Mouse (Mus musculus): ENCODE data around the gene Ldlr. TPM values are rescaled to one million over a fixed set of nuclear protein-coding genes. Genes with fewer than 3 reads are reported as not detected.

The Ldlr gene
- total and polyA plus RNA-seq, 3 experiments = 69.1 to 90.6 TPM; not detected in 1

DNA sequence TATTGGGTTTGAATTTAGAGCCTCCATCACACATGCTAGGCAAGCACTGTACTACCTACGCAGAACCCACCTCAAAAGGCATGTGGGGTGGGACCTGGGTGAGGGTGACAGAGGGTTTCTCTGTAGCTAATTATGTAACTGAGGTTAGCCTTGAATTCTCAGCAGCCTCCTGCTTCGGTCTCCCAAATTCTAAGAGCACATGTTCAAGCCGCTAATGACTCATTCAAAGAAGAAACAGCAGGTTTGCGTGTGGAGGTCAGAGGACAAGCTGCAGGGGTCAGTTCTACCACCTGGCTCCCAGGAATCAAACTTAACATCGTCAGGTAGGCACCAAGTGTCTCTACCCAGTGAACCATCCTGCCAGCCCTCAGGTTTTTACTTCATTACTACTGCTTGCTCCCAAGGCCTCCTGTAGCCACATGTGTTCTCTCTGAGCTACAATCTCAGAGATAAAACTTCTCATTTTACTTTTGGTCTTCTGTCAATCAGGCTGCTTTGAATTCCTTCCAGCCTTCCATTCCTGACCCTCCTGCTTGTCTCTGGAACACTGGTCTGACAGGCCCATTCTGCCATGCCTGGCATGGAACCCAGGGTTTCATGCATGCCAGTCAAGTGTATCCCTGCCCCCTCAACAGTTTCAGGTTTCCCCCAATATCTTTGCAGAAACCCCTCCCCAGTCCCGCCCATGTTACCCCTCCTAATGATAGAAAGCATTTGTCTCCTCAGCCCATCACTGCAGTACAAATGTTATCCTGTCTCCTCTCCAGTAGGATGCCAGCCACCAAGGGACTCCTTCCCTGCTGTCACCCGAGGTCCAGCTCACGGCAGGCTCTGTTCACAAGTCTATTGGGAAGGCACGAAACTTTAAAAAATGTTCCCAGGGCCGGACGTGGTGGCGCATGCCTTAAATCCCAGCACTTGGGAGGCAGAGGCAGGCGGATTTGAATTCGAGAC lies 35.6 kb downstream of the Ldlr start (continued):
- no peak for TF ChIP-seq TBP (IDR thresholded peaks at IDR 0.05; ENCODE audit: low read depth, low read length)
- TF ChIP-seq TCF12 (IDR thresholded peaks at IDR 0.05; ENCODE audit: low read depth, low read length) = no peak
- no peak for TF ChIP-seq USF2 (IDR thresholded peaks at IDR 0.05; ENCODE audit: borderline replicate concordance in 1 of 2, insufficient read depth in 1 of 2, low read depth in 1 of 2, low read length in 2 of 2)
- no peak for TF ChIP-seq GATA1 (IDR thresholded peaks at IDR 0.05; ENCODE audit: low read depth, low read length)

DNA sequence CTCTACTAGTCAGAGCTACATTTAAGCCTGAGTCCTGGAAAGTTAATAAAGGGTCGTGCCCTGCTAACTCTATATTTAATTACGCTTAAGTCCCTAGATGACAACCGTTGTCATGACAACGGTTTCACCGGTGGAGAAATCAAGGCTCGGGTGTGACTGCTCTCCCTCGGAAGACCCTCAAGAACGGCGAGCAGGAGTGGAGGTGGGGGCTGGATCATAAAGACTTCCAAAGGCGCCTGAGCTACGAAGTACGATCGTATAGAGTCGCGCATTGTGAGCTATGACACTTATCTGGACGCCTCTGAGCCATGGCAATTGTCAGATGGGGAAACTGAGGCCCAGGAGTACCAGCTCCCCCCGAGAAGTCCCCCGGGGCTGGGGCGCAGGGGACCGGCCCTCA lies 36.4 kb downstream of the Ldlr start:
- Histone ChIP-seq H3K4me3 (ENCODE audit: control insufficient read depth in 1 of 2, insufficient read depth in 1 of 2, low read depth in 2 of 2, low read length in 2 of 2) (peak overlapping the region; percentile 71 to 78), H3K9ac (ENCODE audit: control insufficient read depth, low read depth, low read length, poor library complexity, severe bottlenecking) (peak overlapping the region; percentile 79), H3K4me1 (ENCODE audit: control insufficient read depth in 1 of 2, insufficient read depth in 2 of 2, low read length in 2 of 2) (peaks cover 9 to 31% of the 10 kb centered on the region in 2 experiments), H3K36me3 (ENCODE audit: control insufficient read depth in 1 of 2, insufficient read depth in 2 of 2, low read length in 2 of 2) (peaks cover 0 to 24% of the 10 kb centered on the region in 2 experiments; a peak in 3 of 4 replicates), H3K79me2 (ENCODE audit: control insufficient read depth, insufficient read depth, low read length, poor library complexity) (peaks cover 25% of the 10 kb centered on the region), H3K27ac (ENCODE audit: control insufficient read depth, low read depth, low read length) (peak overlapping the region; percentile 52), H3K9me3 (replicated peaks; ENCODE audit: insufficient read depth, low read length) (no peaks in the 10 kb centered on the region), H3K27me3 (ENCODE audit: control insufficient read depth in 1 of 2, insufficient read depth in 2 of 2, low read length in 2 of 2) (no peaks in the 10 kb centered on the region)
- no peak for DNase-seq (ENCODE audit: low read depth, low spot score)
- TF ChIP-seq ETS1 (IDR thresholded peaks at IDR 0.05; ENCODE audit: low read depth, low read length) (no peak), CHD1 (IDR thresholded peaks at IDR 0.05; ENCODE audit: low read depth, low read length) (0 out of 2 replicates have a peak, but pooled peaks have one; percentile 41), MAZ (IDR thresholded peaks at IDR 0.05; ENCODE audit: low read depth, low read length) (peak; percentile 10; the same call in 1 of the 2 replicates), KAT2A (conservative IDR thresholded peaks at IDR 0.05; ENCODE audit: low read depth, low read length) (no peak), ZC3H11A (IDR thresholded peaks at IDR 0.05; ENCODE audit: low read depth, low read length) (peak; percentile 23; the same call in 1 of the 2 replicates), JUND (IDR thresholded peaks at IDR 0.05; ENCODE audit: low read depth, low read length) (no peak), GABPA (IDR thresholded peaks at IDR 0.05; ENCODE audit: low read depth, low read length) (no peak)

- peak; percentile 100 for DNase-seq (ENCODE audit: low read depth, low spot score)
- H3K27me3 ChIP-seq (ENCODE audit: control insufficient read depth in 1 of 2, insufficient read depth in 2 of 2, low read length in 2 of 2) = no peaks in the 10 kb centered on the region
- H3K27ac ChIP-seq (ENCODE audit: control insufficient read depth, low read depth, low read length) = peak within 1 kb of the TSS; percentile 52
- peak within 1 kb of the TSS; percentile 79 for H3K9ac ChIP-seq (ENCODE audit: control insufficient read depth, low read depth, low read length, poor library complexity, severe bottlenecking)
- peaks cover 0 to 24% of the 10 kb centered on the region in 2 experiments; a peak in 3 of 4 replicates for H3K36me3 ChIP-seq (ENCODE audit: control insufficient read depth in 1 of 2, insufficient read depth in 2 of 2, low read length in 2 of 2)
- peak within 1 kb of the TSS; percentile 71 to 78 for H3K4me3 ChIP-seq (ENCODE audit: control insufficient read depth in 1 of 2, insufficient read depth in 1 of 2, low read depth in 2 of 2, low read length in 2 of 2)
- H3K9me3 ChIP-seq (replicated peaks; ENCODE audit: insufficient read depth, low read length) = no peaks in the 10 kb centered on the region
- peaks cover 9 to 31% of the 10 kb centered on the region in 2 experiments for H3K4me1 ChIP-seq (ENCODE audit: control insufficient read depth in 1 of 2, insufficient read depth in 2 of 2, low read length in 2 of 2)
- peaks cover 25% of the 10 kb centered on the region for H3K79me2 ChIP-seq (ENCODE audit: control insufficient read depth, insufficient read depth, low read length, poor library complexity)
- TF ChIP-seq CHD2 (IDR thresholded peaks at IDR 0.05; ENCODE audit: low read length) (peak; percentile 87), MAFK (IDR thresholded peaks at IDR 0.05; ENCODE audit: borderline replicate concordance, low read depth, low read length) (no peak), ZNF384 (IDR thresholded peaks at IDR 0.05; ENCODE audit: low read depth, low read length) (peak; percentile 75), TBP (IDR thresholded peaks at IDR 0.05; ENCODE audit: low read depth, low read length) (peak; percentile 93), GATA1 (IDR thresholded peaks at IDR 0.05; ENCODE audit: low read depth, low read length) (peak; percentile 10; the same call in 1 of the 2 replicates), RAD21 (IDR thresholded peaks at IDR 0.05; ENCODE audit: low read depth, low read length) (peak; percentile 88), TAL1 (IDR thresholded peaks at IDR 0.05; ENCODE audit: low read length) (no peak), MYB (IDR thresholded peaks at IDR 0.05; ENCODE audit: low read depth, low read length) (no peak), USF1 (IDR thresholded peaks at IDR 0.05; ENCODE audit: low read depth, low read length) (peak; percentile 86), RCOR1 (IDR thresholded peaks at IDR 0.05; ENCODE audit: low read depth, low read length) (no peak; the same call in none of the 2 replicates), ELF1 (IDR thresholded peaks at IDR 0.05; ENCODE audit: low read depth, low read length) (peak; percentile 66), HCFC1 (IDR thresholded peaks at IDR 0.05; ENCODE audit: low read depth, low read length) (peak; percentile 82), ZC3H11A (IDR thresholded peaks at IDR 0.05; ENCODE audit: low read depth, low read length) (peak; percentile 83), NRF1 (IDR thresholded peaks at IDR 0.05; ENCODE audit: insufficient read depth, low read depth, low read length, poor library complexity, severe bottlenecking) (peak; percentile 84), NELFE (IDR thresholded peaks at IDR 0.05; ENCODE audit: low read depth, low read length) (peak; percentile 99), CHD1 (IDR thresholded peaks at IDR 0.05; ENCODE audit: low read depth, low read length) (no peak; the same call in 1 of the 2 replicates)
These were observed 37.1 kb downstream of the Ldlr start, which contains the start of gene Spc24 for GRCm38 (mm10) chr9:21760155-21761088. Gene Spc24 (minus strand): TSS chr9:21760303.

Measured in MEL (cell line).